Mouse (Mus musculus): ENCODE measurements around the gene Ifna12. TPM values are rescaled to one million over a fixed set of nuclear protein-coding genes. Genes with fewer than 3 reads are reported as not detected.
A peak's percentile ranks its signal among the peaks of the same experiment; 100 is the strongest.

Ifna12 gene
- polyA plus RNA-seq (2015; fragmentation: Nextera tagmentation; extraction: Ambion mirVana) = not detected in 2 replicates

GRCm38 (mm10) chr4:88603276-88603675 lies at the start of gene Ifna12:
TSS of gene Ifna12 (minus strand) at chr4:88603376.
- H3K27me3 ChIP-seq (replicated peaks; ENCODE audit: control insufficient read depth, insufficient read depth, low read length) = no peaks in the 10 kb centered on the region
- H3K36me3 ChIP-seq (ENCODE audit: control insufficient read depth, insufficient read depth) = no peaks in the 10 kb centered on the region
- no peak for ATAC-seq
- no peak within 1 kb of the TSS for H3K4me2 ChIP-seq (replicated peaks; ENCODE audit: low read depth)
- no peaks in the 10 kb centered on the region for H3K9me3 ChIP-seq (ENCODE audit: control insufficient read depth)
- H3K27ac ChIP-seq (ENCODE audit: low read depth, low read length) = no peak within 1 kb of the TSS
- H3K9ac ChIP-seq (ENCODE audit: low read depth, low read length) = no peak within 1 kb of the TSS
- H3K4me1 ChIP-seq (replicated peaks; ENCODE audit: control insufficient read depth, insufficient read depth, low read length) = no peaks in the 10 kb centered on the region
- TF ChIP-seq CTCF (IDR thresholded peaks at IDR 0.05; ENCODE audit: low read depth) = no peak
- no peak within 1 kb of the TSS for H3K4me3 ChIP-seq (ENCODE audit: low read depth, low read length)

- no peak for TF ChIP-seq CTCF (IDR thresholded peaks at IDR 0.05; ENCODE audit: low read depth)
Observed at GRCm38 (mm10) chr4:88644359-88644758, 41.2 kb upstream of the Ifna12 start, which contains the start of gene Ifna13. TSS of gene Ifna13 (minus strand) at chr4:88644459.

GRCm38 (mm10) chr4:88642526-88642925 lies 39.4 kb upstream of the Ifna12 start:
- 28% methylated on average over 2 of the region's 2 CpGs for WGBS
- ATAC-seq = no peak

More at GRCm38 (mm10) chr4:88644359-88644758, 41.2 kb upstream of the Ifna12 start, which contains the start of gene Ifna13:
- Histone ChIP-seq H3K9ac (ENCODE audit: low read depth, low read length) (no peak within 1 kb of the TSS), H3K4me3 (ENCODE audit: low read depth, low read length) (no peak within 1 kb of the TSS), H3K4me1 (replicated peaks; ENCODE audit: control insufficient read depth, insufficient read depth, low read length) (no peaks in the 10 kb centered on the region), H3K27ac (ENCODE audit: low read depth, low read length) (no peak within 1 kb of the TSS), H3K9me3 (ENCODE audit: control insufficient read depth) (no peaks in the 10 kb centered on the region), H3K4me2 (replicated peaks; ENCODE audit: low read depth) (no peak within 1 kb of the TSS), H3K36me3 (ENCODE audit: control insufficient read depth, insufficient read depth) (no peaks in the 10 kb centered on the region), H3K27me3 (replicated peaks; ENCODE audit: control insufficient read depth, insufficient read depth, low read length) (no peaks in the 10 kb centered on the region)
- ATAC-seq = no peak
- WGBS = 51% methylated on average over 2 of the region's 2 CpGs

GRCm38 (mm10) chr4:88641077-88641831 lies 38.1 kb upstream of the Ifna12 start:
- Histone ChIP-seq H3K9ac (ENCODE audit: low read depth, low read length) (no peak overlapping the region), H3K4me2 (replicated peaks; ENCODE audit: low read depth) (peak overlapping the region; percentile 58), H3K27me3 (replicated peaks; ENCODE audit: control insufficient read depth, insufficient read depth, low read length) (no peaks in the 10 kb centered on the region), H3K4me1 (replicated peaks; ENCODE audit: control insufficient read depth, insufficient read depth, low read length) (no peaks in the 10 kb centered on the region), H3K9me3 (ENCODE audit: control insufficient read depth) (no peaks in the 10 kb centered on the region), H3K36me3 (ENCODE audit: control insufficient read depth, insufficient read depth) (no peaks in the 10 kb centered on the region), H3K27ac (ENCODE audit: low read depth, low read length) (no peak overlapping the region), H3K4me3 (ENCODE audit: low read depth, low read length) (peak overlapping the region; percentile 39)
- peak; percentile 91 for ATAC-seq
- peak; percentile 89 for TF ChIP-seq CTCF (IDR thresholded peaks at IDR 0.05; ENCODE audit: low read depth)
- WGBS = 22% methylated on average over 11 of the region's 11 CpGs

More at GRCm38 (mm10) chr4:88642526-88642925, 39.4 kb upstream of the Ifna12 start:
- Histone ChIP-seq H3K36me3 (ENCODE audit: control insufficient read depth, insufficient read depth) (no peaks in the 10 kb centered on the region), H3K4me3 (ENCODE audit: low read depth, low read length) (no peak overlapping the region), H3K9ac (ENCODE audit: low read depth, low read length) (no peak overlapping the region), H3K9me3 (ENCODE audit: control insufficient read depth) (no peaks in the 10 kb centered on the region), H3K4me2 (replicated peaks; ENCODE audit: low read depth) (no peak overlapping the region), H3K27me3 (replicated peaks; ENCODE audit: control insufficient read depth, insufficient read depth, low read length) (no peaks in the 10 kb centered on the region), H3K27ac (ENCODE audit: low read depth, low read length) (no peak overlapping the region), H3K4me1 (replicated peaks; ENCODE audit: control insufficient read depth, insufficient read depth, low read length) (no peaks in the 10 kb centered on the region)
- no peak for TF ChIP-seq CTCF (IDR thresholded peaks at IDR 0.05; ENCODE audit: low read depth)

GRCm38 (mm10) chr4:88640704-88641076 lies 37.5 kb upstream of the Ifna12 start:
- Histone ChIP-seq H3K36me3 (ENCODE audit: control insufficient read depth, insufficient read depth) (no peaks in the 10 kb centered on the region), H3K4me2 (replicated peaks; ENCODE audit: low read depth) (peak overlapping the region; percentile 58), H3K27ac (ENCODE audit: low read depth, low read length) (no peak overlapping the region), H3K9ac (ENCODE audit: low read depth, low read length) (no peak overlapping the region), H3K9me3 (ENCODE audit: control insufficient read depth) (no peaks in the 10 kb centered on the region), H3K4me3 (ENCODE audit: low read depth, low read length) (peak overlapping the region; percentile 39), H3K27me3 (replicated peaks; ENCODE audit: control insufficient read depth, insufficient read depth, low read length) (no peaks in the 10 kb centered on the region), H3K4me1 (replicated peaks; ENCODE audit: control insufficient read depth, insufficient read depth, low read length) (no peaks in the 10 kb centered on the region)
- no peak for ATAC-seq
- no peak for TF ChIP-seq CTCF (IDR thresholded peaks at IDR 0.05; ENCODE audit: low read depth)
- 55% methylated on average over 8 of the region's 8 CpGs for whole genome bisulfite sequencing

GRCm38 (mm10) chr4:88634311-88634710 lies 31.1 kb upstream of the Ifna12 start, which contains the start of gene C87499:
TSS of gene C87499 (minus strand) at chr4:88634411.
- H3K27me3 ChIP-seq (replicated peaks; ENCODE audit: control insufficient read depth, insufficient read depth, low read length) = no peaks in the 10 kb centered on the region
- H3K4me1 ChIP-seq (replicated peaks; ENCODE audit: control insufficient read depth, insufficient read depth, low read length) = no peaks in the 10 kb centered on the region
- WGBS = 87% methylated on average over 4 of the region's 4 CpGs
- H3K36me3 ChIP-seq (ENCODE audit: control insufficient read depth, insufficient read depth) = no peaks in the 10 kb centered on the region
- TF ChIP-seq CTCF (IDR thresholded peaks at IDR 0.05; ENCODE audit: low read depth) = no peak
- no peak for ATAC-seq
- no peak within 1 kb of the TSS for H3K4me3 ChIP-seq (ENCODE audit: low read depth, low read length)
- H3K9me3 ChIP-seq (ENCODE audit: control insufficient read depth) = no peaks in the 10 kb centered on the region
- no peak within 1 kb of the TSS for H3K4me2 ChIP-seq (replicated peaks; ENCODE audit: low read depth)
- H3K27ac ChIP-seq (ENCODE audit: low read depth, low read length) = no peak within 1 kb of the TSS
- H3K9ac ChIP-seq (ENCODE audit: low read depth, low read length) = no peak within 1 kb of the TSS
